Mouse (Mus musculus) liver, postnatal 0 days (tissue): ENCODE measurements around the gene Tspan14. TPM values are rescaled to one million over a fixed set of nuclear protein-coding genes. Genes with fewer than 3 reads are reported as not detected.

Experiments
- ATAC-seq: fragments of 200-750 bp; cut with Nextera tagmentation; 2 replicates; pipeline ENCODE4 v1.8.0; 2017; ENCODE audit warnings: mild to moderate bottlenecking, moderate library complexity
- DNase-seq: peaks from one replicate; pipeline ENCODE4 v3.0.0-alpha.2; 2016
- H3K27ac ChIP-seq: fragments of 300-500 bp; sonication (generic); 2 replicates; pipeline ENCODE4 v1.5.1; 2014; ENCODE audit warnings: antibody characterized with exemption, moderate library complexity, mild to moderate bottlenecking, low read depth
- H3K27me3 ChIP-seq: fragments of 300-500 bp; sonication (generic); 2 replicates; pipeline ENCODE4 v1.6.1; 2014; ENCODE audit warnings: low read length, control low read depth, mixed read lengths; ENCODE audit not compliant: insufficient read depth
- H3K36me3 ChIP-seq: fragments of 300-500 bp; sonication (generic); replicated peaks from 2 replicates; pipeline ENCODE4 v1.6.1; 2014; ENCODE audit warnings: mild to moderate bottlenecking, control low read depth, low read length, moderate library complexity, mixed read lengths; ENCODE audit not compliant: insufficient read depth
- H3K4me1 ChIP-seq: fragments of 300-500 bp; sonication (generic); 2 replicates; pipeline ENCODE4 v1.6.1; 2014; ENCODE audit warnings: antibody characterized with exemption, mild to moderate bottlenecking, control low read depth; ENCODE audit not compliant: insufficient read depth
- H3K4me2 ChIP-seq: fragments of 300-500 bp; sonication (generic); 2 replicates; pipeline ENCODE4 v1.6.1; 2014; ENCODE audit warnings: low read depth, mild to moderate bottlenecking, low read length, moderate library complexity, mixed read lengths
- H3K4me3 ChIP-seq: fragments of 300-500 bp; sonication (generic); 2 replicates; pipeline ENCODE4 v1.5.1; 2014; ENCODE audit warnings: low read depth, low read length
- H3K9ac ChIP-seq: fragments of 300-500 bp; sonication (generic); replicated peaks from 2 replicates; pipeline ENCODE4 v1.6.1; 2014; ENCODE audit warnings: mild to moderate bottlenecking, moderate library complexity
- H3K9me3 ChIP-seq: fragments of 300-500 bp; sonication (generic); 2 replicates; pipeline ENCODE4 v1.6.1; 2016; ENCODE audit warnings: mild to moderate bottlenecking, control low read depth, low read length, mixed read lengths
- CTCF ChIP-seq: sonication (generic); IDR thresholded peaks from 2 replicates; pipeline ENCODE4 v1.5.1; 2016; ENCODE audit warnings: antibody characterized with exemption, low read depth
- EP300 ChIP-seq: IDR thresholded peaks from 2 replicates; pipeline ENCODE4 v1.6.1; 2016; ENCODE audit warnings: antibody characterized with exemption, low read depth, mild to moderate bottlenecking
- WGBS: fragments of 180-500 bp; shearing (Covaris S2); extraction: QIAGEN DNeasy Blood & Tissue Kit; methylation state at CpG from one replicate; pipeline ENCODE4 v1.1.7; 2014; ENCODE audit not compliant: insufficient replicate concordance; 5-methylcytosine and 5-hydroxymethylcytosine counted together
- polyA plus RNA-seq: library from polyadenylated mRNA; unstranded; fragments of >200 nt; fragmentation: Nextera tagmentation; extraction: Ambion mirVana; gene quantifications from 2 replicates; pipeline ENCODE4 v1.2.1, GENCODE M21; 2015

The Tspan14 gene
- polyA plus RNA-seq, 1 experiment from 2014 or later = 24.9 TPM

DNA sequence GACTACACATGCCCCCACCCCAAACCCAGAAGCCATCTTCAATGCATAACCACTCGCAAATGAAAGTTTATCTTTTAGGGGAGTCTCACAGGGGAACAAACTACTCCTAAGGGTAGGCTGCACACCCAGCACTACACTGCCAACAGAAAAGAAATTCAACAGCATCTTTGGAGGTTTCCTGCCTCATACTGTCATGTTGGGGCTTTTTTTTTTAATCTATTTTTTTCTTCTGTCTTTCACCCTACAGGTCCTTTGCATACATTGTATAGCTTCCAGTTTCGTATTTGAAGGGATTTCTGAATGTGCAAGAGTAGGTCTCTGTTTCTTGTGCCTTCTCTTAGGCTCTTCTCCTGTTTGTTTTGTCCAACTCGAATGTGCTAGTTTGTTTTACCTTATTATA, 14.3 kb downstream of the Tspan14 start:
- ATAC-seq = no peak
- Histone ChIP-seq H3K4me2 (no peak overlapping the region), H3K27me3 (no peaks in the 10 kb centered on the region), H3K4me3 (no peak overlapping the region), H3K9me3 (no peaks in the 10 kb centered on the region), H3K36me3 (peaks cover 2% of the 10 kb centered on the region), H3K27ac (no peak overlapping the region), H3K9ac (no peak overlapping the region), H3K4me1 (peaks cover 86% of the 10 kb centered on the region)
- TF ChIP-seq EP300 (no peak), CTCF (no peak)
- WGBS = 71% methylated on average over 3 of the region's 3 CpGs
- no peak for DNase-seq

DNA sequence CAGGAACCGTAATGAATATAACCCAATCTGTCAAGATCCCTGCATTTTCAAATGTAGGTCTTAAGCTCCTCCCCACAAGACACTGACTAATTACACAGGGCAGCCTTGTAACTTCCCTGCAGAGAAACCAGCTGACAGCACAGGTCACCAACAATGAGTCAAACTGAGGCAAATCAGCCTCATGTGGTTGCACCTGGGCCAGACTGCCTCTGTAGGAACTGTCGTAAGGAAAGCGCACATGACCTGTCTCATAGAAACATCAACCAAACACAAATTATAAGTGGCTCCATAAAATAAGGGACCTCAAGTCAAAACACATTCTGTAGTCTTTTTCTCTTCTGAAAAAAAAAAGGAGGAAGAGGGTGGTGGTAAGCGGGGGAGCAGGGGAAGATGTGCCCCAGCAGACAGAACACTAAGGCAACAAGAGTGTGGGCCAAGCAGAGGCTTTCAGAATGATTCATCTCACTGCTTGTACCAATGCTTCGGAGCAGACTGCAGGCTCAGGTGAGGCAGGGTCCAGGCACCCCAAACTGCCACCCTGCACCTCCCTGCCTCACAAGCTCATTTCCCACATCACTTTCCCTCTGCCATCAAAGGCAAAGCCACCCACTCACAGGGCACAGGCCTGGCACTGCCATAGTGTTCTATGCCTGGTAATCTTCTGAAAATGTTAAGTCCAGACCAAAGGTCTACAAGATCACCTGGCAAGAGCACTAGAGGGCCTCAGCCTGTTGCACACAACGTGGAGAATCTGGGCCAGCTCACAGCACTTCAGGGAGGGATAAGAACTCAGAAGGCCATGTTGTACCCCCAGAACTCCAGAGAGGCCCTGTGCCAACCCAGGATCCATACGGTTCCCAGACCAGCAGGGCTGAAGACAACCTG, 16.6 kb downstream of the Tspan14 start:
- Histone ChIP-seq H3K27ac (peak overlapping the region; percentile 70), H3K4me1 (peaks cover 66% of the 10 kb centered on the region), H3K9me3 (no peaks in the 10 kb centered on the region), H3K36me3 (peaks cover 8% of the 10 kb centered on the region), H3K4me2 (no peak overlapping the region), H3K4me3 (no peak overlapping the region), H3K27me3 (no peaks in the 10 kb centered on the region), H3K9ac (peak overlapping the region; percentile 26)
- 63% methylated on average over 7 of the region's 7 CpGs for WGBS
- ATAC-seq = no peak
- no peak for TF ChIP-seq EP300
- no peak for TF ChIP-seq CTCF
- DNase-seq = no peak

- H3K4me2 ChIP-seq = peak overlapping the region; percentile 69
- 66% methylated on average over 3 of the region's 3 CpGs for WGBS
- peak overlapping the region; percentile 26; the same call in 1 of the 2 replicates for H3K9ac ChIP-seq
- no peak for DNase-seq
- no peak for ATAC-seq
- H3K27ac ChIP-seq = peak overlapping the region; percentile 88
- no peaks in the 10 kb centered on the region for H3K27me3 ChIP-seq
- peaks cover 58% of the 10 kb centered on the region for H3K4me1 ChIP-seq
- no peak overlapping the region for H3K4me3 ChIP-seq
- H3K36me3 ChIP-seq = peaks cover 8% of the 10 kb centered on the region
- TF ChIP-seq CTCF = no peak
- no peak for TF ChIP-seq EP300
- H3K9me3 ChIP-seq = no peaks in the 10 kb centered on the region
Measured at GRCm38 (mm10) chr14:40949047-40949446, 17.6 kb downstream of the Tspan14 start.

GRCm38 (mm10) chr14:40948522-40948921, 18.1 kb downstream of the Tspan14 start:
- Histone ChIP-seq H3K36me3 (peaks cover 8% of the 10 kb centered on the region), H3K9ac (peak overlapping the region; percentile 62), H3K27me3 (no peaks in the 10 kb centered on the region), H3K4me2 (peak overlapping the region; percentile 69), H3K27ac (peak overlapping the region; percentile 88), H3K4me3 (no peak overlapping the region), H3K4me1 (peaks cover 60% of the 10 kb centered on the region), H3K9me3 (no peaks in the 10 kb centered on the region)
- 86% methylated on average over 5 of the region's 5 CpGs for WGBS
- TF ChIP-seq EP300 (no peak), CTCF (no peak)
- ATAC-seq = no peak
- DNase-seq = no peak

DNA sequence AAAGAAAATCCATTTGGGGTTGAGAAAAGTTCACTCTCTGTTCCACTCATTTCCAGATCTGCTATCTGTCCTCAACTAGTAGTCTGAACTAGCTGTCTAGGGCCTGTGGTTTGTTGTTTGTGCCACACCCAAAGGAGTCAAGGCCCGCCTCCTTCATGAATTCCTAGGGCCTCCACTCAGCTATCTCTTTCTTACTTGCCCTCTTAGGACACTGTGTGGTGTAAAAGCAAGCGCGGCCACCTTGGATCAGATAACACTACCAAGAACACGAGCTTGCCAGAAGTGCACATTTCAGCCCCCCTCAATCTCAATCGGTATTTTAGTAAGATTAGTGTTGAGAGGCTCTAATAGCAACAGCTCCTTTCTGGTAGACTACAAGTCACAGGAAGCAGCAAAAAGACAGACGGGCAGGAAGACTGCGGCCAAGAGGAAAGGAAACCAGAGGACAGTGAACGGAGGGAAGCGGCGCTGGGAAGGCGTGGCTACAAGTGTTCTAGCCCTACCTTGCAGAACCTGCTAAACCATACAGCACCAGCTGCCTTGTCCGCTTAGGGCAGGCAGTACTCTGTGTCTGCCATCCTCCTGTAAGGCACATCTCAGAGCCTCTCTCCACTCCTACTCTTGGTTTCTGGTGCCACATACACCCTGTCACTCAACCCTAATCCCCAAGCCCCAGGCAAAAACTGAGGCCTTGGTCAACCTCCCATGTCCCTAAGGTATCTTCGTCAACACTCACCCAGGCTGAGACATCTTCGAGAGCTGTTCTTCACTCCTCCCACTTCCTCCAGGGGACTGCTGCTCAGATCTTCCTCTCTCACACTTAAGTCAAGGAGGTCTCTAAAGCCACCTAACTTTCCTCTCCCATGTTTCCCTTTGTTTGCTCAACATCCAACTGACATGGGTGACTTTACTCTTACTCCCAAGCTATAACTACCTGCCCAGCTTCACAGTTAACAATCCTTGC, 18.9 kb downstream of the Tspan14 start:
- peak; percentile 60 for DNase-seq
- WGBS = 23% methylated on average over 14 of the region's 14 CpGs
- TF ChIP-seq CTCF (no peak), EP300 (0 out of 2 replicates have a peak, but pooled peaks have one; percentile 31)
- peak overlapping the region; percentile 69 for H3K4me2 ChIP-seq
- peak; percentile 94 for ATAC-seq
- peak overlapping the region; percentile 32 for H3K4me3 ChIP-seq
- no peaks in the 10 kb centered on the region for H3K9me3 ChIP-seq
- no peaks in the 10 kb centered on the region for H3K27me3 ChIP-seq
- H3K27ac ChIP-seq = peak overlapping the region; percentile 88
- peak overlapping the region; percentile 62 for H3K9ac ChIP-seq
- peaks cover 8% of the 10 kb centered on the region for H3K36me3 ChIP-seq
- peaks cover 56% of the 10 kb centered on the region for H3K4me1 ChIP-seq

- H3K9me3 ChIP-seq = no peaks in the 10 kb centered on the region
- H3K27ac ChIP-seq = no peak overlapping the region
- H3K4me1 ChIP-seq = peaks cover 28% of the 10 kb centered on the region
- no peak overlapping the region for H3K4me3 ChIP-seq
- H3K27me3 ChIP-seq = no peaks in the 10 kb centered on the region
- 64% methylated on average over 2 of the region's 2 CpGs for WGBS
- no peak overlapping the region for H3K4me2 ChIP-seq
- TF ChIP-seq EP300 (no peak), CTCF (no peak)
- H3K9ac ChIP-seq = no peak overlapping the region
- peaks cover 10% of the 10 kb centered on the region for H3K36me3 ChIP-seq
- no peak for DNase-seq
- no peak for ATAC-seq
Measured at GRCm38 (mm10) chr14:40943802-40944201, 22.8 kb downstream of the Tspan14 start.
